Mouse (Mus musculus) yolk sac, embryonic 10.5 days (tissue): ENCODE results near the gene Ccl2.

Experiments used
- DNase-seq: peaks from one replicate; pipeline ENCODE4 v3.0.0-alpha.2; 2017; ENCODE audit warnings: low spot score

Ccl2 gene

GRCm38 (mm10) chr11:82035356-82035755 lies at the start of gene Ccl2:
Gene Ccl2 (plus strand): TSS chr11:82035571.
- no peak for DNase-seq

DNA sequence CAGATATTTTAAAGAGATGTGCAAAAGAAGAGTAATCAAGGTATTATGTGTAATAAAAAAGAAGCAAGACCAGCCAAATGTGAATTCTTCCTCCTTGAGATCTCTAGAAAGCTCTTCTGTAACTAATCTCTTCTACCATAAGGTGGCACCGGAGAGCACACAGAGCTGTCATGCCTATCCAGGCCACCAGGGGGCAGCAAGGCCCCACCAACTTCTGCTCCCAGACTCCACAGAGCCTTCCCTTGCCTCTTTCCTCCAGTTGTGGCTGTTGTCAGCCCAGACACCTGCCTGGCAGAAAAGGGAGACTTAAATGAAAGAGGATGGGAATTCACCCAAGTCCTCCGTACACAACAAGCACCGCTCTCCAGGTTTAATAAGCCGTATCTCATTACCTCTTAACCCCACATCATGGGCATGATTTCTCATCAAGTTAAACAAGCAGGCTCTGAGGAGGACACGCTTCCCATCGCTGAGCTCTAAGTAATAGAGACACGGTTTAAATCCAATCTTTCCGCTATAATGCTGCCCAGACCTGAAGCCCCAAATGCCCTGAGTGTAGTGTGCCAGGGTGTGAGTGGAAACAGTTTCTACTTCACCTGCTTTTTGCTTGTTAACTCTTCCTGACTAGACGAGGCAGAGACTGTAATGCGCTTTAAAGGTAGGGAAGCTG lies 39.1 kb upstream of the Ccl2 start:
- DNase-seq = peak; percentile 41

GRCm38 (mm10) chr11:81997085-81997484 lies 38.3 kb upstream of the Ccl2 start:
- DNase-seq = no peak

GRCm38 (mm10) chr11:81998646-81999045 lies 36.7 kb upstream of the Ccl2 start:
- DNase-seq = no peak

DNA sequence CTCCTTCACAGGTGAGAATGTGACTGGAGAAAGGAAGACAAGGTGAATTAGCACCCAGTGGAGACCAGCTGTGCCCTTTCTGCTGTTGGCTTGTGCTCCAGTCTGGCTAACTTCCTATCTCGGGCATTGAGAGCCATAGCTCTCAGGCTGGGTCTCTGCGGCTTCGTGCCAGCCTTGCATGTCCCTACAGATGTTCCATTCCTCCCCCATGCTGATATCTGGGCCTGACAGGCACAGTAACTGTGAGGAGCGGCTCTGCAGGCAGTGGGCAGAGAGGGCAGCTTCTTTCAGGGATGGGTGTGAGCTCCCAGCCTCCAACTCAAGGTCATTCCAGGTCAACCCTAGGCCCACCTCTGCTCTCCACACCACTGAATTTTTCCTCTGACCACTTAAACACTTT lies 35.9 kb upstream of the Ccl2 start:
- no peak for DNase-seq

DNA sequence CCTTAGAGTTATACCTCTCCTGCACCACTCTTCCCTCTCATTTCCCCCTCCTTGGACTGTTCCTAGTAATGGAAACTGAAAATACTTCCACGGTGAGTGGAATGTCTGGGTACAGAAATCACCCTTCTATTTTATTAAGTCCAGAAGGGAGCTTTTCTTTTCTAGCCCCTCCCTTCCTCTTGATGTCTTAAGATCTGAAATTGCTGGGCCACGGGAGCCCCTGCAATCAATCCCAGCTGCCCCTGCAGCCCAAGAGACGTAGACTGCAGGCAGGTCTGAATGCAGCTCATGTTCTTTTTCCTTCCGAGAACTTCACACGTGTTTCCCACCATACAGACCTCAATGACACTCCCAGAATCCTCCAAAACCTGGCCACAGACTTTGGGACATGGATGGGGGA lies 34.8 kb upstream of the Ccl2 start:
- DNase-seq = no peak

- DNase-seq = no peak
Observed at GRCm38 (mm10) chr11:82004810-82005209, 30.6 kb upstream of the Ccl2 start.

DNA sequence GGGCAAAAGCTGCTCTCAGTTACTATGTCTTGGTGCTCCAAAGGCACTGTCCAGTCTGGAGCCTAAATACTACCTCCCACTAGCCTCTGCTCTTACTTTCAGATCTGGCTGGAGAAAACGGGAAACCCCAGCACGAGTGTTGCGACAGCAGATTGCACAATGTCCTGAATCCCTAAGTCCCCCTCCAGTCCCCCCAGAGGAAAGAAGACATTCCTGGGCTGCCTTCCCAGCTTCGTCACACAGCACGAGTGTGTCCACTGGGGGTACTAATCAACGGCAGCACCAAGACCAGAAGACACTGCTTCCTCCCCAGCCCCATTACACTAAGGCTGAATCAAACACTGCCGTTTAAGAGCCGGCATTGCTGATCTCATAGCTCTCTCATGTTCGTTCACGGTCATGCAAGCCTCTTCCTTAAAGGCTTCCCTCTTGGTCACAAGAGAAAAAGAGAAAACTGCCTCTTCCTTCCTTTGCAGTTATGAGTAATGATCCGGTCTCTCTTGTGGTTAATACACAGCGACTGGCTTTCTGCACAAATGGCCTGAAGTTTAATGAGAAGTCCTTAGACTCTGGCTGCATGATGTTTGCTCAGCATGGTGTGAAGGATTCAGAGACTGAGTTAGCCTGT lies 28.5 kb upstream of the Ccl2 start:
- DNase-seq = peak; percentile 45

GRCm38 (mm10) chr11:82010115-82010514 lies 25.3 kb upstream of the Ccl2 start:
- no peak for DNase-seq

DNA sequence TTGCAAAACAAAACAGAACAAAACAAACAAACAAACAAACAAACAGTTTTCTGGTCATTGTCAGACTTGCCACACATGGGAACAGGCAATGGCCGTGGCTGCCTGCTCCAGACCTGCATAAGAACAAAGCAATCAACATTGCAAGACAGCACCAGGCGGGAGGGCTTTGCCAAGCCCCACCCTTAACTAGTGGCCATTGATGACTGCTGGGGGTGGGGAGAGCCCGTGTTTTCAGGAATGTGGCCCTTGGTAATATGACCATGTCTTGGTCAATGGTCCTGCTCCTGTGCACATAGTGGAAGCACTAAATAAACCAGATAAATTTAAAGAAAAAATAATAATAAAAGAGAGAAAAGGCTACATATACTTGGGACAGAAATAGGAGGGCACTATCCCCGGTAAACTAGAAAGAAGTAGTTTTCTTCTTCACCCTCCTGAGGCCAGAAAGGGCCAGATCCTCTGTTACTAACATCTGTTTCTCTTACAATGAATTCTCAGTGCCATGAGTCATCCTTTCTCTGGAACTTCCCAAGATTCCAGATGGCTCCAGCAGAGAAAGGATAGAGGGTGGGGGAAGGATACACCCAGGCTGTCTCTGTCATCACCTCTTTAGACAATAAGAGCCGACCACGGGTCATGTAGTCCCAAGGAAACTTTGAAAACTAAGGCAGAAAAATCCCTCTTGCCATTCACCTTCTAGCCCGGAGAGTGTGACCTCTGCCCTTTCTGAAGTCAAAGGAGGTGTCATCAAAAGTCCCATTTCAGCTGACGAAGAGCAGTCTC lies 23.8 kb upstream of the Ccl2 start:
- no peak for DNase-seq

- DNase-seq = no peak
Observed at GRCm38 (mm10) chr11:82013756-82014155, 21.6 kb upstream of the Ccl2 start.

DNA sequence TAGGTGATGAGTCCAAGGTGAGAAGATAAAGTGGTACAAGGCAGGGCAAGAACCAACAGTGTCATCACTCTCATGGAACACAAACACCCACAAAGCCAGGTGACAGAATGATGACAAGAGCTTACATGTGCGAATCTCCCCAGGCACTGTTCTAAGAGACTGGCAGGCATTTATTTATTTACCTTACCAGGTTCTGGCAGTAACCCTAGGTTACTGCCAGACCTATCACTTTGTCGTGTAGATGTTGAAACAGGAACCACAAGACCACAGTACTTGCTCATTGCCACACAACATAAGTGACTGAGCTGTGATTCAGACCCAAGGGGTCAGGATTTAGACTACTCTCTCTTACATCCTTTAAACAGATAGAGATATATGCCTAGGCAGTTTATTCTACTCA lies 20.3 kb upstream of the Ccl2 start:
- DNase-seq = no peak

- no peak for DNase-seq
Observed at GRCm38 (mm10) chr11:82016181-82016780, 19.1 kb upstream of the Ccl2 start.

- DNase-seq = no peak
Observed at GRCm38 (mm10) chr11:82019389-82019788, 16.0 kb upstream of the Ccl2 start.

- DNase-seq = peak; percentile 69
Observed at GRCm38 (mm10) chr11:82019793-82020192, 15.6 kb upstream of the Ccl2 start.

- DNase-seq = no peak
Observed at GRCm38 (mm10) chr11:82021406-82021805, 14.0 kb upstream of the Ccl2 start.

- no peak for DNase-seq
Observed at GRCm38 (mm10) chr11:82022504-82023056, 12.8 kb upstream of the Ccl2 start.

DNA sequence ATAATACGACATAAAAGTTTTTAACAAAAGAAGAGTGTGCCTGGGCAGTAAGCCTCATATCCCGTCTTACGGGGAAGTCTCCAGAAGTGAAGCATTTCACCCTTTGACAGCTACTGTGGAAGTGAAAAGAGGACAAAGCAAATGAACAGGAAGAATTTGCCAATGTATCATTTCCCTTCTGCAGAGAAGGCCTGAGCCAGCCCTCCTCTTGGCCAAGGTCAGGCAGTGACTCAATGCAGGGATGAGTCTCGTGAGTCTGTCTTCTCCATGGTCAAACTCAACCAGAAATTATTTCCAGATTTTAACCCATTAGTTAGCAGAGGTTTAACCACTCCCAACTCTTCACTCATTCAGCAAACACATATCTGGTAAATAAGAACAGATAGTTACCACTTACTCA lies 11.6 kb upstream of the Ccl2 start:
- no peak for DNase-seq

- no peak for DNase-seq
Observed at GRCm38 (mm10) chr11:82030171-82030570, 5.2 kb upstream of the Ccl2 start.

GRCm38 (mm10) chr11:82032136-82032535 lies 3.2 kb upstream of the Ccl2 start:
- DNase-seq = no peak

DNA sequence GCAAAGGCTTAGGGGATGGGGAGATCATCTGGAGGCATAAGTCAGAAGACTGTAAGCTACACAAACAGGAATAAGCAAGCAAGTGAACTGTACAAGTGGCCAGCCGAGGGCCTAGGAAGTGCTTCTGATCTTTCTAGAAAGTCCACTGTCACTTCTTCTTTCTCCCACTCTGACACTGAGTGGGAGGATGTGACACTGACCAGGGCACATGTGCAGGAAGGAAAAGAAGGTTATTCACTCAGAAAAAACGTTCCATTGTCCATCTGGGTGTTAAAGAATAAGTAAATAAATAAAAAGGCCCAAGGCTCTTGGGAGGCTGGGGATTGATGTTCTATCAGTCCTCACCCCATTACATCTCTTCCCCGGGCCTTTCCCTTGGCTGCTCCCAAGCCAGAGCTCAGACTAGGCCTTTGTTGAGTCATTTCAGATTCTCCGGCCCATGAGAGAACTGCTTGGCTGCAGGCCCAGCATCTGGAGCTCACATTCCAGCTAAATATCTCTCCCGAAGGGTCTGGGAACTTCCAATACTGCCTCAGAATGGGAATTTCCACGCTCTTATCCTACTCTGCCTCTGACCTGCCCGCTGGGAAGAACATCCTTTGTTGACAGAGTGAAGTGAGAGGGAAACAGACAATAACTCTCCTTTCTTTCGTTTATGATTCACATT lies 2.6 kb upstream of the Ccl2 start:
- DNase-seq = no peak

DNA sequence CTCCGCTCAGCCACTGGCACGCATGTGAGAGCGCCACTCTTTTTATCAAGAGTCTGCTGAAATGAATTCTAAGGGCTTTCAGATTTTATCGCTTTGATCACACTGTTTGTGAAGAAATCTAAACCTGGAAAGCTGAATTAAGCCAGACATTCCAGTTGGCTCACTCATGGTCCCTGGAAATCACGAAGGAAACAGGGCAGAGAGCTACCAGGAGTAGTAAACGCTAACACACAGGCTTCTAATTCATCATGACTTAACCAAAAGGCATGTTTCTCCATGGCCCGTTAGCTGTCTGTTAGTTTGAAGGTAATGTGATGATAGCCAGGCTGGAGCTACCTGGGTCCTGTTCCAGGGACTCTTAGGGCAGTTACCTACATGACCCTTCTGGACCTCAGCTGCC lies 925 bp upstream of the Ccl2 start:
- DNase-seq = no peak
